Comparison of ENCODE assay signal across 8 mouse cellular contexts in genomic region chr7:46638889-46639691, GRCm38 (mm10). TPM values are rescaled to one million over a fixed set of nuclear protein-coding genes. Genes with fewer than 3 reads are reported as not detected.
DNase-seq lines count a peak whose midpoint lies in the region; ATAC-seq and TF ChIP-seq lines count a peak whose summit lies in the region.
"Had no signal": no experiment of that assay in that cellular context is flagged by ENCODE, and none has a peak within 500 bp of the region (broad histone marks: within the 10 kb centered on the region; RNA-seq: fewer than 3 reads in every experiment).

No protein-coding gene starts in this region.

- ATAC-seq in lung, embryonic 15.5 days (ENCODE audit: borderline replicate concordance, extremely low read depth, low FRiP score, low TSS enrichment) = peak; percentile 33
- no peak; the same call in none of the 2 replicates for ATAC-seq in embryonic facial prominence, embryonic 13.5 days (ENCODE audit: insufficient number of reproducible peaks, insufficient read depth, low FRiP score, low TSS enrichment, low read depth)
- peak; percentile 32; the same call in 1 of the 2 replicates for ATAC-seq in intestine, postnatal 0 days
- peak; percentile 53 for ATAC-seq in neural tube, embryonic 12.5 days (ENCODE audit: low FRiP score, low read depth)
- ATAC-seq in megakaryocyte progenitor cell, adult 5-6 weeks (replicated peaks; ENCODE audit: poor library complexity) = no peak

- H3K36me3 ChIP-seq in lung, embryonic 15.5 days = no peaks in the 10 kb centered on the region
- peaks cover 7% of the 10 kb centered on the region; the same call in 1 of the 2 replicates for H3K36me3 ChIP-seq in embryonic facial prominence, embryonic 13.5 days
- 0 out of 2 replicates have a peak, but pooled peaks cover 4% of the 10 kb centered on the region for H3K36me3 ChIP-seq in intestine, postnatal 0 days (ENCODE audit: control insufficient read depth, insufficient read depth)
- no peaks in the 10 kb centered on the region for H3K36me3 ChIP-seq in neural tube, embryonic 12.5 days

- peak overlapping the region; percentile 98 for H3K4me2 ChIP-seq in lung, embryonic 15.5 days
- peak overlapping the region; percentile 88 for H3K4me2 ChIP-seq in embryonic facial prominence, embryonic 13.5 days
- peak overlapping the region; percentile 100 for H3K4me2 ChIP-seq in intestine, postnatal 0 days (replicated peaks; ENCODE audit: low read depth)
- H3K4me2 ChIP-seq in neural tube, embryonic 12.5 days (replicated peaks) = peak overlapping the region; percentile 84

- no peak for TF ChIP-seq POLR2A in bone marrow, adult 2 months (IDR thresholded peaks at IDR 0.05; ENCODE audit: borderline replicate concordance, control insufficient read depth, low read depth, low read length)

- peak overlapping the region; percentile 61 for H3K4me3 ChIP-seq in lung, embryonic 15.5 days
- H3K4me3 ChIP-seq in bone marrow, adult 2 months (replicated peaks; ENCODE audit: control insufficient read depth, low read depth, low read length) = peak overlapping the region; percentile 60
- peak overlapping the region; percentile 53 for H3K4me3 ChIP-seq in embryonic facial prominence, embryonic 13.5 days
- H3K4me3 ChIP-seq in intestine, postnatal 0 days (ENCODE audit: low read depth, low read length) = peak overlapping the region; percentile 83
- peak overlapping the region; percentile 60 for H3K4me3 ChIP-seq in neural tube, embryonic 12.5 days

- peaks cover 4% of the 10 kb centered on the region; the same call in 1 of the 2 replicates for H3K27me3 ChIP-seq in lung, embryonic 15.5 days
- H3K27me3 ChIP-seq in embryonic facial prominence, embryonic 13.5 days = peaks cover 9% of the 10 kb centered on the region
- no peaks in the 10 kb centered on the region for H3K27me3 ChIP-seq in intestine, postnatal 0 days (replicated peaks; ENCODE audit: control insufficient read depth, insufficient read depth, low read length)
- no peaks in the 10 kb centered on the region for H3K27me3 ChIP-seq in neural tube, embryonic 12.5 days (replicated peaks)

- TF ChIP-seq CTCF in bone marrow, adult 2 months (IDR thresholded peaks at IDR 0.05; ENCODE audit: control insufficient read depth, insufficient read depth, low read length) = no peak
- TF ChIP-seq CTCF in intestine, postnatal 0 days (IDR thresholded peaks at IDR 0.05; ENCODE audit: low read depth) = no peak

- H3K9ac ChIP-seq in lung, embryonic 15.5 days = peak overlapping the region; percentile 79
- peak overlapping the region; percentile 72 for H3K9ac ChIP-seq in embryonic facial prominence, embryonic 13.5 days
- H3K9ac ChIP-seq in intestine, postnatal 0 days (ENCODE audit: low read depth, low read length) = peak overlapping the region; percentile 71
- peak overlapping the region; percentile 67 for H3K9ac ChIP-seq in neural tube, embryonic 12.5 days

- WGBS in lung, embryonic 15.5 days = 7% methylated on average over 32 of the region's 32 CpGs
- WGBS in bone marrow, adult 2 months = 24% methylated on average over 32 of the region's 32 CpGs
- 7% methylated on average over 32 of the region's 32 CpGs for WGBS in embryonic facial prominence, embryonic 13.5 days
- 11% methylated on average over 32 of the region's 32 CpGs for WGBS in intestine, postnatal 0 days
- WGBS in neural tube, embryonic 12.5 days = 11% methylated on average over 32 of the region's 32 CpGs

- no peaks in the 10 kb centered on the region for H3K9me3 ChIP-seq in lung, embryonic 15.5 days
- no peaks in the 10 kb centered on the region for H3K9me3 ChIP-seq in embryonic facial prominence, embryonic 13.5 days
- H3K9me3 ChIP-seq in intestine, postnatal 0 days (ENCODE audit: control insufficient read depth) = no peaks in the 10 kb centered on the region
- H3K9me3 ChIP-seq in neural tube, embryonic 12.5 days = no peaks in the 10 kb centered on the region

- H3K27ac ChIP-seq in lung, embryonic 15.5 days = peak overlapping the region; percentile 48; the same call in 1 of the 2 replicates
- no peak overlapping the region for H3K27ac ChIP-seq in bone marrow, adult 2 months (ENCODE audit: control insufficient read depth, insufficient read depth, low read depth, low read length, poor library complexity)
- peak overlapping the region; percentile 53; the same call in 1 of the 2 replicates for H3K27ac ChIP-seq in embryonic facial prominence, embryonic 13.5 days
- no peak overlapping the region for H3K27ac ChIP-seq in intestine, postnatal 0 days (ENCODE audit: low read depth, low read length)
- peak overlapping the region; percentile 37; the same call in 1 of the 2 replicates for H3K27ac ChIP-seq in neural tube, embryonic 12.5 days

- DNase-seq in lung, postnatal 4 days = no peak

- H3K4me1 ChIP-seq in lung, embryonic 15.5 days = peaks cover 18% of the 10 kb centered on the region
- H3K4me1 ChIP-seq in bone marrow, adult 2 months (ENCODE audit: control insufficient read depth, insufficient read depth, low read length) = peaks cover 1% of the 10 kb centered on the region; the same call in 1 of the 2 replicates
- peaks cover 13% of the 10 kb centered on the region for H3K4me1 ChIP-seq in embryonic facial prominence, embryonic 13.5 days
- H3K4me1 ChIP-seq in intestine, postnatal 0 days (replicated peaks; ENCODE audit: control insufficient read depth, insufficient read depth, low read length) = 0 out of 2 replicates have a peak, but pooled peaks cover 4% of the 10 kb centered on the region
- peaks cover 9% of the 10 kb centered on the region for H3K4me1 ChIP-seq in neural tube, embryonic 12.5 days

RNA-seq across cellular contexts. Expression of gene Sergef, which starts 0.5 kb away (rescaled TPM):
- 13.3 and 14.4 TPM in 2 replicates for polyA plus RNA-seq in lung, embryonic 15.5 days (2015; fragmentation: Nextera tagmentation; extraction: Ambion mirVana)
- 2.7 and 6.5 TPM in 2 replicates for polyA plus RNA-seq in bone marrow, adult 2 months (2011; ENCODE audit: insufficient read depth, insufficient read length, low replicate concordance, missing spikeins)
- polyA plus RNA-seq in embryonic facial prominence, embryonic 13.5 days (2015; fragmentation: Nextera tagmentation; extraction: Ambion mirVana) = 15.4 and 17.1 TPM in 2 replicates
- polyA plus RNA-seq in intestine, postnatal 0 days (2015; fragmentation: Nextera tagmentation; extraction: Ambion mirVana) = 7.5 TPM in 2 replicates
- polyA plus RNA-seq in neural tube, embryonic 12.5 days (2016; fragmentation: Nextera tagmentation; extraction: Ambion mirVana) = 21.1 and 24.4 TPM in 2 replicates
- 4.0 and 6.6 TPM in 2 replicates for total RNA-seq in megakaryocyte progenitor cell, adult 5-6 weeks (2015)
- total RNA-seq in megakaryocyte progenitor cell, adult 5-6 weeks (2017) = 8.1 and 10.8 TPM in 2 replicates

RNA-seq across cellular contexts. Expression of gene Tph1, which starts 33.2 kb away (rescaled TPM):
- polyA plus RNA-seq in lung, embryonic 15.5 days (2015; fragmentation: Nextera tagmentation; extraction: Ambion mirVana) = 0.39 and 0.55 TPM in 2 replicates
- not detected in 2 replicates for polyA plus RNA-seq in bone marrow, adult 2 months (2011; ENCODE audit: insufficient read depth, insufficient read length, low replicate concordance, missing spikeins)
- 0.25 and 0.34 TPM in 2 replicates for polyA plus RNA-seq in embryonic facial prominence, embryonic 13.5 days (2015; fragmentation: Nextera tagmentation; extraction: Ambion mirVana)
- 4.8 and 5.3 TPM in 2 replicates for polyA plus RNA-seq in intestine, postnatal 0 days (2015; fragmentation: Nextera tagmentation; extraction: Ambion mirVana)
- 0.93 and 1.7 TPM in 2 replicates for polyA plus RNA-seq in neural tube, embryonic 12.5 days (2016; fragmentation: Nextera tagmentation; extraction: Ambion mirVana)
- not detected in 2 replicates for total RNA-seq in megakaryocyte progenitor cell, adult 5-6 weeks (2015)
- total RNA-seq in megakaryocyte progenitor cell, adult 5-6 weeks (2017) = not detected in 2 replicates
- total RNA-seq: neutrophil, adult 5-6 weeks had no signal

Comparison
In these comparisons a context has a peak if more than half of its experiments do, and no peak if none do; other contexts are left out.
1. ATAC-seq: peak in lung, embryonic 15.5 days (single experiment), intestine, postnatal 0 days (single experiment) and neural tube, embryonic 12.5 days (single experiment); none in embryonic facial prominence, embryonic 13.5 days (single experiment) and megakaryocyte progenitor cell, adult 5-6 weeks (single experiment).
2. H3K27ac ChIP-seq: peak in lung, embryonic 15.5 days (single experiment), embryonic facial prominence, embryonic 13.5 days (single experiment) and neural tube, embryonic 12.5 days (single experiment); none in bone marrow, adult 2 months (single experiment) and intestine, postnatal 0 days (single experiment).
3. Peak in every context shown above with its lines, with median percentiles within 50 percentile points of each other: H3K4me2 ChIP-seq, H3K4me3 ChIP-seq and H3K9ac ChIP-seq.